Mouse (Mus musculus): ENCODE data around the gene Bgn. TPM values are rescaled to one million over a fixed set of nuclear protein-coding genes. Genes with fewer than 3 reads are reported as not detected.
A peak's percentile ranks its signal among the peaks of the same experiment; 100 is the strongest.
"Not testable (repeated sequence)": the region's sequence is repeated elsewhere in the genome, so short reads cannot be mapped to it uniquely, and the experiment has no call there.

Bgn gene
- polyA plus RNA-seq, 1 experiment from 2014 or later: 176 TPM

DNA sequence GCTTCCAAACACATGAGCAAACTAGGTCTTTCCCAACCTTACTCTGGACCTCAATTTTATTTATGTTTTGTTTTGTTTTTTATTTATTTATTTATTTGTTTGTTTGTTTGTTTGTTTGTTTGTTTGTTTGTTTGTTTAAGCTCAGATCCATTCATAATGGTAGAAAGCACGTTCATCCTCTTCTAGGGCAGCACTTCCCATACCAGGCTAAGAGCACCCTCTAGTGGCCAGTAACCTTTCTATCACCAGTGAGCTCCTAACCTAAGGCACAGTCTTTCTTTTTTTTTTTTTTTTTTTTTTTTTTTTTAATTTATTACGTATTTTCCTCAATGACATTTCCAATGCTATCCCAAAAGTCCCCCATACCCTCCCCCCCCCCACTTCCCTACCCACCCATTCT lies 10.2 kb downstream of the Bgn start:
- peak; percentile 71 for ATAC-seq
- 6% methylated on average over 1 of the region's 2 CpGs for WGBS
- H3K9ac ChIP-seq (replicated peaks; ENCODE audit: low read depth); H3K4me1 ChIP-seq (ENCODE audit: insufficient read depth, low read depth, low read length); H3K4me3 ChIP-seq (ENCODE audit: low read depth, low read length); H3K27me3 ChIP-seq (replicated peaks; ENCODE audit: insufficient read depth, low read length); H3K27ac ChIP-seq (ENCODE audit: low read length); H3K4me2 ChIP-seq (replicated peaks; ENCODE audit: low read depth, low read length); H3K9me3 ChIP-seq (ENCODE audit: low read length); H3K36me3 ChIP-seq (ENCODE audit: insufficient read depth, low read length): not testable (repeated sequence)
- DNase-seq (ENCODE audit: low spot score): peak; percentile 88
- peak; percentile 77 for TF ChIP-seq CTCF (IDR thresholded peaks at IDR 0.05)

DNA sequence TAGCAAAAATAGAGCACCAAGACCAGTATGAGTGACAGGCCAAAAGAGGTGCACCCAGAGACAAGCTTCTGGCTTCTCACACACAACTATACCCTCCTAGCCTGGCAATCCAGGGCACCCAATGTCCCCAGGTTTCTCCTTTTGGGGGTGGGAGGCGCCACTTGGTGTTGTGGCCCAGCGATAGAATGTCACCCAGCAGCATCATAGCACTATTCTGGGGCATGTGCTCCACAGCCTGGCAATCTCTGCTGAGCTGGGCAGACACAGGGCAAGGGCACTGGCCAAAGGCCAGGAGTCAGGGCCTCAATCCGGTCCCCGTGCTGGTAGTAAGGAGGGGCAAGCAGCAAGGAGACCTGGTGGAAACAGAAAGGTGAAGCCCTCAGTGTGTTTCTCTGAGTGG lies 13.3 kb downstream of the Bgn start:
- H3K4me2 ChIP-seq (replicated peaks; ENCODE audit: low read depth, low read length): no peak overlapping the region
- 92% methylated on average over 3 of the region's 4 CpGs for WGBS
- ATAC-seq (no peak), DNase-seq (ENCODE audit: low spot score) (no peak)
- no peak overlapping the region for H3K9ac ChIP-seq (replicated peaks; ENCODE audit: low read depth)
- no peaks in the 10 kb centered on the region for H3K9me3 ChIP-seq (ENCODE audit: low read length)
- H3K27ac ChIP-seq (ENCODE audit: low read length): no peak overlapping the region
- H3K4me1 ChIP-seq (ENCODE audit: insufficient read depth, low read depth, low read length): no peaks in the 10 kb centered on the region
- H3K4me3 ChIP-seq (ENCODE audit: low read depth, low read length): no peak overlapping the region
- no peak for TF ChIP-seq EP300 (IDR thresholded peaks at IDR 0.05)
- no peaks in the 10 kb centered on the region for H3K36me3 ChIP-seq (ENCODE audit: insufficient read depth, low read length)
- H3K27me3 ChIP-seq (replicated peaks; ENCODE audit: insufficient read depth, low read length): no peaks in the 10 kb centered on the region

GRCm38 (mm10) chrX:73505130-73505735 lies 21.8 kb downstream of the Bgn start:
- Histone ChIP-seq H3K4me1 (ENCODE audit: insufficient read depth, low read depth, low read length) (no peaks in the 10 kb centered on the region), H3K4me2 (replicated peaks; ENCODE audit: low read depth, low read length) (no peak overlapping the region), H3K27ac (ENCODE audit: low read length) (no peak overlapping the region), H3K9ac (replicated peaks; ENCODE audit: low read depth) (no peak overlapping the region), H3K4me3 (ENCODE audit: low read depth, low read length) (no peak overlapping the region), H3K27me3 (replicated peaks; ENCODE audit: insufficient read depth, low read length) (peaks cover 12% of the 10 kb centered on the region), H3K36me3 (ENCODE audit: insufficient read depth, low read length) (no peaks in the 10 kb centered on the region), H3K9me3 (ENCODE audit: low read length) (no peaks in the 10 kb centered on the region)
- WGBS: 69% methylated on average over 5 of the region's 5 CpGs
- no peak for TF ChIP-seq EP300 (IDR thresholded peaks at IDR 0.05)
- DNase-seq (ENCODE audit: low spot score) (no peak), ATAC-seq (no peak)

DNA sequence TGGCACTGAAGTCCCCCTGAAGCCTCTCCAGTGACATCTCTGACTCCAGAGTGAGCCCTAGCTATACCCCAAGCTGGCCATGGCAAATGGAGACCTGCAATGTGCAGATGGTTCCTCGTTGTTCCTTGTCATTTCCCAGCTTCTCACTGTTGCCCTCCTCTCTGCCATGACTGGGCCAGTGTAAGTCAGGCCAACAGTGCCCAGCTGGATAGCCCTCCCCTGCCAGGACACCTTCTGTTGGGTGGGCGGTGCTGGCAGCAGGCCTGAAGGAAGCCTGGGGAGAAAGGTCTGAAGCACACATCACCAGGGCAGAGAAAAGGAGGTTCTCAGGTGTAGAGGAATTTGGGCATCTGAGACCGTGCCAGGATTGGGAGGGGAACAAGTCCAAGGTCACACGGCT lies 23.2 kb downstream of the Bgn start:
- H3K9ac ChIP-seq (replicated peaks; ENCODE audit: low read depth): no peak overlapping the region
- H3K36me3 ChIP-seq (ENCODE audit: insufficient read depth, low read length): no peaks in the 10 kb centered on the region
- 72% methylated on average over 4 of the region's 4 CpGs for WGBS
- DNase-seq (ENCODE audit: low spot score): no peak
- no peaks in the 10 kb centered on the region for H3K4me1 ChIP-seq (ENCODE audit: insufficient read depth, low read depth, low read length)
- ATAC-seq: no peak
- peaks cover 12% of the 10 kb centered on the region for H3K27me3 ChIP-seq (replicated peaks; ENCODE audit: insufficient read depth, low read length)
- no peaks in the 10 kb centered on the region for H3K9me3 ChIP-seq (ENCODE audit: low read length)
- TF ChIP-seq CTCF (IDR thresholded peaks at IDR 0.05): no peak
- TF ChIP-seq EP300 (IDR thresholded peaks at IDR 0.05): no peak
- no peak overlapping the region for H3K27ac ChIP-seq (ENCODE audit: low read length)
- no peak overlapping the region for H3K4me2 ChIP-seq (replicated peaks; ENCODE audit: low read depth, low read length)
- H3K4me3 ChIP-seq (ENCODE audit: low read depth, low read length): no peak overlapping the region

- no peak for ATAC-seq
- Histone ChIP-seq H3K9me3 (ENCODE audit: low read length) (no peaks in the 10 kb centered on the region), H3K9ac (replicated peaks; ENCODE audit: low read depth) (no peak overlapping the region), H3K27ac (ENCODE audit: low read length) (no peak overlapping the region), H3K4me2 (replicated peaks; ENCODE audit: low read depth, low read length) (no peak overlapping the region), H3K4me1 (ENCODE audit: insufficient read depth, low read depth, low read length) (no peaks in the 10 kb centered on the region), H3K4me3 (ENCODE audit: low read depth, low read length) (no peak overlapping the region), H3K36me3 (ENCODE audit: insufficient read depth, low read length) (no peaks in the 10 kb centered on the region), H3K27me3 (replicated peaks; ENCODE audit: insufficient read depth, low read length) (no peaks in the 10 kb centered on the region)
- TF ChIP-seq CTCF (IDR thresholded peaks at IDR 0.05) (no peak), EP300 (IDR thresholded peaks at IDR 0.05) (no peak)
- DNase-seq (ENCODE audit: low spot score): no peak
- 78% methylated on average over 3 of the region's 3 CpGs for WGBS
Observed at GRCm38 (mm10) chrX:73509209-73509608, 25.8 kb downstream of the Bgn start.

- TF ChIP-seq EP300 (IDR thresholded peaks at IDR 0.05) (no peak), CTCF (IDR thresholded peaks at IDR 0.05) (no peak)
- Histone ChIP-seq H3K9ac (replicated peaks; ENCODE audit: low read depth) (no peak overlapping the region), H3K4me1 (ENCODE audit: insufficient read depth, low read depth, low read length) (no peaks in the 10 kb centered on the region), H3K36me3 (ENCODE audit: insufficient read depth, low read length) (no peaks in the 10 kb centered on the region), H3K27me3 (replicated peaks; ENCODE audit: insufficient read depth, low read length) (no peaks in the 10 kb centered on the region), H3K9me3 (ENCODE audit: low read length) (no peaks in the 10 kb centered on the region), H3K4me3 (ENCODE audit: low read depth, low read length) (no peak overlapping the region), H3K27ac (ENCODE audit: low read length) (no peak overlapping the region), H3K4me2 (replicated peaks; ENCODE audit: low read depth, low read length) (no peak overlapping the region)
- WGBS: 38% methylated on average over 3 of the region's 3 CpGs
- no peak for DNase-seq (ENCODE audit: low spot score)
- no peak for ATAC-seq
Observed at GRCm38 (mm10) chrX:73512904-73513303, 29.5 kb downstream of the Bgn start.

GRCm38 (mm10) chrX:73516556-73516955 lies 33.2 kb downstream of the Bgn start:
- TF ChIP-seq EP300 (IDR thresholded peaks at IDR 0.05) (no peak), CTCF (IDR thresholded peaks at IDR 0.05) (no peak)
- Histone ChIP-seq H3K9me3 (ENCODE audit: low read length) (no peaks in the 10 kb centered on the region), H3K4me2 (replicated peaks; ENCODE audit: low read depth, low read length) (no peak overlapping the region), H3K27ac (ENCODE audit: low read length) (no peak overlapping the region), H3K4me1 (ENCODE audit: insufficient read depth, low read depth, low read length) (no peaks in the 10 kb centered on the region), H3K27me3 (replicated peaks; ENCODE audit: insufficient read depth, low read length) (no peaks in the 10 kb centered on the region), H3K36me3 (ENCODE audit: insufficient read depth, low read length) (no peaks in the 10 kb centered on the region), H3K4me3 (ENCODE audit: low read depth, low read length) (no peak overlapping the region), H3K9ac (replicated peaks; ENCODE audit: low read depth) (no peak overlapping the region)
- WGBS: 71% methylated on average over 3 of the region's 4 CpGs
- ATAC-seq: no peak
- no peak for DNase-seq (ENCODE audit: low spot score)
